Mouse (Mus musculus) cerebellum, adult 11 months (tissue): ENCODE results near the gene Cox6a1.
A peak's percentile ranks its signal among the peaks of the same experiment; 100 is the strongest.

Experiments used
- DNase-seq: peaks from one replicate; pipeline ENCODE4 v3.0.0; 2022

Gene Cox6a1

GRCm38 (mm10) chr5:115300035-115300744 lies 48.6 kb downstream of the Cox6a1 start:
- DNase-seq: peak; percentile 55

GRCm38 (mm10) chr5:115296347-115296746 lies 52.4 kb downstream of the Cox6a1 start:
- DNase-seq: no peak
